Mouse (Mus musculus): ENCODE data around the gene Rbm5.

Rbm5 gene

DNA sequence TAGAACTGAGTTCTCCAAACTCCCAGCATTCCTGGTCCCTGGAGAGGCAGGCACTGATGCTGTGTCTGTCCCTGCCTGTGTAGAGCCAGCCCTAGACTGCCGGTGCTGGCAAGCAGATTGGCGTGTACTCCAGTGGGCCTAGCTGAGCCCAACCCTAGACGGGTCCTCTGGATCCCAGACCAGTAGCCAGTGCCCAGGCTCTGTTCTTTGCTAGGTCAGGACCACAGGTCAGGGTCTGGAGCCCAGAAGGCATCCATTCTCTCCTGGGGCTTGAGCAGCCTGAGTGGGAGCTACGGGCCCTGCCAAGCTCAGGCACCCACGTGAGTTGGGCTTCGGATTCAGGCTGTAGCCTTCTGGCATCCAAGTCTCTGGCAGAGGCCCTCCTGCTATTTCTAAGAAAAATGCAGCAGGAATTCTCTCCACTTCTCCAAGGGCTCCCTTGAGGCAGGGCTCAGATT, 70.7 kb downstream of the Rbm5 start:
- DNase-seq (ENCODE audit: low spot score) = no peak

DNA sequence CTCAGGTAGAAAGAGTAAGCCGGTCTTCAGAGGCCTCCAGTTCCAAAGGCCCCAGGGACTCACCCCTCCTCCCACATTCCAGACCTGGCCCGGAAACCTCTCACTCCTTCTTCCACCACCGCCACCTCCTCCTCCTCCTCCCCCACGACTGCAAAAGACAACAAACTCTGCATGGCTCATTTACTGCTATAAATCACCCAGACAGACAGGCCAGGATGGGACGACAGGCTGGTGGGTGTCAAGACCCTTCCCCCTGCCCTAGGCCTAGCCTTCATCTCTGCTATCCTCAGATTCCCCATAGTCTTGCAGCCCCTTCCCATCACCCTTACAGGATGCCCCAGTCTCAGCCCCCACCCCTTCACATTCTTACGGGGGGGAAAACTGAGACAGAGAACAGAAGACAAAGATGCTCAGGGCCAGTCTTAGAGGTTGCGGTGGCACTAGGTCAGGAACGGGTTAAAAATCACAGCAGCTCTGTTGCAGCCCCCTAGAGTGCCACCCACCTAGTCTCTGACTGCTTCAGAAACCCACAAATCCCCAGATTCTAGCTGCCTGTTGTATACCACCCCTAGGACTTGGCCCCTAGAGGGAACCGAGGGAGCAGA, 71.3 kb downstream of the Rbm5 start:
- no peak for DNase-seq (ENCODE audit: low spot score)

- no peak for DNase-seq (ENCODE audit: low spot score)
Measured at GRCm38 (mm10) chr9:107698611-107699190, 72.1 kb downstream of the Rbm5 start.

DNA sequence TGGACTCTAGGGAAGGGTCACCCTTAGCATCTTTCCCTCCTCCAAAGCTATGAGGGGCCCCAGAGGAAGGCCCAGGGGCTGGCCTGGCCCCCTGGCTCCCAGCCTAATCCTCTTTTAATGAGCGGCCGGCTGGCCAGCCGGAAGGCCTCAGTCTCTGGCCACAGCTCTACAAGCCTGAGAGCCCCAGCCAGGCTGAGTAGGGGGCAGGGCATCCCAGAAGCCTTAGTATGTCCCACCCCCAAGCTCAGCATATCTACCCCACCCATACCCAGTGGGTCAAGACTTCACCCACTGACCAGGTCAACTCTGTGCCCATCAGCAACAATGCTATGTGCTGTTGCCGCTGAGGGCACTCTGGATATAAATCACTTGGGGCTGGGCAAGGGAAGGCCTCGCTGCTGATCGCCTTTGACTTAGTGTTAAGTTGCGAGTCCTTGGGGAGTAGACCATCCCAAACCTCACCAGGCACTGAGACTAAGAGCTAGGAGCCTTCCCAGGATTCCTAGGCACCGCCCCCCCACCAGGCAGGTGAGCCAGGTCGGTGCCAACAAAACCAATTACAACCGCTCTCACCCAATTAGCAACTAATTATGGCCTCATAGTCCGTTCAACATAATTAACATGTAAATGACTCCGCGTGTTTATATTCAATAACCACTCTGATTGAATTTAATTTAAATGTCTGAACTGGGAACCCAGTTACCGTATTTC, 72.8 kb downstream of the Rbm5 start:
- no peak for DNase-seq (ENCODE audit: low spot score)

DNA sequence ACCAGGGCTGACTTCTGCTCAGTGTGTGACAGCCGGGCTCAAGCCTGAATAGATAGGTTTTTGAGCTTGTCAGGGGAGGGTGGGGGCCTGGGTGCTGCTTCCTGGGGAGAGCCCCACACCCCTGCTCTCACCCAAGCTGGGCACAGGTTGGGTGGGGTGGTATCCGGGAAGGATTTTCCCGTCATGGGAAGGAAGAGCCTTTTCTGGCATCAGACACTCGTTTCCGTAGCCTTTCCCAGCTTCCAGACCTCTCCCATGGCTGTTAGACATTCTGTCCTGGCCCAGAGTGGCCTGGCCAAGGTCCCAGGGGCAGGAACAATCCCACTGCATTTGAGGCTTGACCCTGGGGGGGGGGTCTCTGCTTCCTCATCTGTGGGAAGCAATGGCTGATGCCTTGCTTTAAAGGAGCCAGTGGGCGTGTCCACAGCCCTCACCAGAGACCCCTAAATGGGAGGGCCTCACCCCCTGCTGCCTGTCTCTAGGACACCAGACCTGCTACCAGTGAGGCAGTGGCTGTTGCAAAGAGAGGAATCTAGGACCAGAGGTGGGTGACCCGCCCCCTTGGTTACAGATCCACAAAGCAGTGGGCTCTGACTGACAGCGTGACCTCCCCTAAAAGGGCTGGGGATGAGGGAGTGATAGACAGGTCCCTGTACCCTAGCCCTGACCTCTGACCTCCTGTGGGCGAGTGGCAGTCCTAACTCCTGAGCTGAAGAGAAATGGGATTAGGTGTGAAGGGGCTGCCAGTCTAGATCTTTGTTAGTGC, 73.8 kb downstream of the Rbm5 start:
- DNase-seq (ENCODE audit: low spot score) = no peak

DNA sequence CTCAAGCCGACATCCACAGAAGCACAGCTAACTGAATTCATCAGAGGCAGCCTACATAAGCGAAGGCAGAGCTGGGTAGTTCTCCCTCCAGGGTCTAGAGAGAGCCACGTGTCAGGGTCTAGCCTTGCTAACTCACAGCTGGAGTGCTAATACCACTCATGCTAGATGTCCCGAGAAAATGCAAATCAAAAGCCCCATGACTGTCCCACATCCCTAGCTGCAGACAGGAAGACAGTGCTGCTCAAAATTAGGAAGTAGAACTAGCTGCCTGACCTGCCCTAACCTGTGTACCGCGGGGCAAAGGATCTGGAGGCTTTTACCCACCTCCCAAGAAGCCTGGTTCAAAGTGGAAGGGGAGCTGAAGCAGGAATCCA, 74.7 kb downstream of the Rbm5 start:
- DNase-seq (ENCODE audit: low spot score) = no peak

- DNase-seq (ENCODE audit: low spot score) = no peak
Measured at GRCm38 (mm10) chr9:107695441-107696105, 75.2 kb downstream of the Rbm5 start.

DNA sequence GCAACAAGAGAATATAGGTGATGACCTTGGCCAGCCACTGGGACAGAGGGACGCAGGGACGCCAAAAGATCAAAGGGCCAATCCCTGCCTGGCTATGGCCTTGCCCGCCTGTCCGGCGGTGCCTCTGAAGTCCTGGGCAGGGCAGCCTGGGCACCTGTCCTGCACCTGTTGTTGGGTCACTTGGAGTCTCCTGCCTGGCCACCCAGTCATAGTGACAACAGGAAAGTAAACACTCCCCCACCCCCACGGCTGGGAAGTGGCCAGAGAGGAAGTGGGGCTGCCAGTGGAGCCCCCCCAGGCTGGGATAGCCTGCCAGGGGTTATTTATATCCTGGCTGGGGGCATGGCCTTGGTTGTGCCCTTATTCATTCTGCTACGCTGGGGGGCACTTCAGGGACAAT, 76.2 kb downstream of the Rbm5 start:
- DNase-seq (ENCODE audit: low spot score) = no peak

GRCm38 (mm10) chr9:107693433-107693987, 77.3 kb downstream of the Rbm5 start:
- no peak for DNase-seq (ENCODE audit: low spot score)

- no peak for DNase-seq (ENCODE audit: low spot score)
Measured at GRCm38 (mm10) chr9:107692785-107693184, 78.0 kb downstream of the Rbm5 start.

- no peak for DNase-seq (ENCODE audit: low spot score)
Measured at GRCm38 (mm10) chr9:107690391-107690790, 80.4 kb downstream of the Rbm5 start.
